Mouse (Mus musculus): Measurements from ENCODE around the gene Tprgl. TPM values are rescaled to one million over a fixed set of nuclear protein-coding genes. Genes with fewer than 3 reads are reported as not detected.

Tprgl gene
- polyA plus RNA-seq, 2 experiments: 95.7 to 156 TPM

DNA sequence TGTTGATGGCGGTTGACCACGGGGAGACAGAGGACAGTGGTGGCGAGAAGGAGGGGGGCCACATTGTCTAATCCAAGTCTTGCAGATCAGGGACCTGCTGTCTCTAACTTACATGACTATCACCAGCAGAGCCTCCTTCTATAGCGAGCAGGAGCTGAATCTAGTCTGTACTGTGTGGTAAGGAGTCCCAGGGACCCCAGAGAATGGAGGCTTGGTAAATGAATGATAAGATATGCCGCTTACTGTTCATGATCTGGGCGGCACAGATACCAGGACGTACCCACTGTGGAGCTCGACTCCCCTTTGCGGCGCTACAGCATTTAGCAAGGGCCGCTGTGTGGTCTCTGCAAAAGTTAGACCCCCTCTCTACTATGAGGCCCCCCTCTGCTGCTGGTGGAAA is 38.7 kb downstream of the Tprgl start:
- H3K4me1 ChIP-seq (ENCODE audit: control insufficient read depth, insufficient read depth, low read length): no peaks in the 10 kb centered on the region
- H3K27me3 ChIP-seq (ENCODE audit: control insufficient read depth, insufficient read depth, low read length): no peaks in the 10 kb centered on the region
- no peaks in the 10 kb centered on the region for H3K9me3 ChIP-seq (ENCODE audit: control insufficient read depth, low read length)
- no peak for DNase-seq (ENCODE audit: low spot score)
- H3K4me2 ChIP-seq (replicated peaks; ENCODE audit: low read depth, low read length, severe bottlenecking): no peak overlapping the region
- WGBS: 70% methylated on average over 11 of the region's 11 CpGs
- ATAC-seq (ENCODE audit: low FRiP score, low read depth): no peak
- no peak overlapping the region for H3K27ac ChIP-seq (replicated peaks; ENCODE audit: low read depth, low read length)
- no peak overlapping the region for H3K4me3 ChIP-seq (replicated peaks; ENCODE audit: low read length)
- TF ChIP-seq POLR2A (IDR thresholded peaks at IDR 0.05; ENCODE audit: borderline replicate concordance, extremely low read depth, insufficient read depth, insufficient read length): no peak
- H3K9ac ChIP-seq (ENCODE audit: low read depth, low read length, severe bottlenecking): no peak overlapping the region
- no peaks in the 10 kb centered on the region for H3K36me3 ChIP-seq (ENCODE audit: control insufficient read depth, insufficient read depth, low read length)

GRCm38 (mm10) chr4:154119208-154119607 is 41.3 kb downstream of the Tprgl start:
- Histone ChIP-seq H3K27ac (replicated peaks; ENCODE audit: low read depth, low read length) (no peak overlapping the region), H3K4me3 (replicated peaks; ENCODE audit: low read length) (no peak overlapping the region), H3K36me3 (ENCODE audit: control insufficient read depth, insufficient read depth, low read length) (no peaks in the 10 kb centered on the region), H3K27me3 (ENCODE audit: control insufficient read depth, insufficient read depth, low read length) (no peaks in the 10 kb centered on the region), H3K4me1 (ENCODE audit: control insufficient read depth, insufficient read depth, low read length) (no peaks in the 10 kb centered on the region), H3K9me3 (ENCODE audit: control insufficient read depth, low read length) (no peaks in the 10 kb centered on the region), H3K4me2 (replicated peaks; ENCODE audit: low read depth, low read length, severe bottlenecking) (no peak overlapping the region), H3K9ac (ENCODE audit: low read depth, low read length, severe bottlenecking) (no peak overlapping the region)
- 77% methylated on average over 9 of the region's 9 CpGs for WGBS
- no peak for ATAC-seq (ENCODE audit: low FRiP score, low read depth)
- DNase-seq (ENCODE audit: low spot score): no peak
- TF ChIP-seq POLR2A (IDR thresholded peaks at IDR 0.05; ENCODE audit: borderline replicate concordance, extremely low read depth, insufficient read depth, insufficient read length): no peak

- no peak for TF ChIP-seq POLR2A (IDR thresholded peaks at IDR 0.05; ENCODE audit: borderline replicate concordance, extremely low read depth, insufficient read depth, insufficient read length)
- 73% methylated on average over 9 of the region's 9 CpGs for WGBS
- Histone ChIP-seq H3K27ac (replicated peaks; ENCODE audit: low read depth, low read length) (no peak overlapping the region), H3K4me3 (replicated peaks; ENCODE audit: low read length) (no peak overlapping the region), H3K36me3 (ENCODE audit: control insufficient read depth, insufficient read depth, low read length) (no peaks in the 10 kb centered on the region), H3K4me2 (replicated peaks; ENCODE audit: low read depth, low read length, severe bottlenecking) (no peak overlapping the region), H3K4me1 (ENCODE audit: control insufficient read depth, insufficient read depth, low read length) (no peaks in the 10 kb centered on the region), H3K9me3 (ENCODE audit: control insufficient read depth, low read length) (no peaks in the 10 kb centered on the region), H3K27me3 (ENCODE audit: control insufficient read depth, insufficient read depth, low read length) (no peaks in the 10 kb centered on the region), H3K9ac (ENCODE audit: low read depth, low read length, severe bottlenecking) (no peak overlapping the region)
- no peak for ATAC-seq (ENCODE audit: low FRiP score, low read depth)
- no peak for DNase-seq (ENCODE audit: low spot score)
These were observed 41.7 kb downstream of the Tprgl start for GRCm38 (mm10) chr4:154118782-154119181.

DNA sequence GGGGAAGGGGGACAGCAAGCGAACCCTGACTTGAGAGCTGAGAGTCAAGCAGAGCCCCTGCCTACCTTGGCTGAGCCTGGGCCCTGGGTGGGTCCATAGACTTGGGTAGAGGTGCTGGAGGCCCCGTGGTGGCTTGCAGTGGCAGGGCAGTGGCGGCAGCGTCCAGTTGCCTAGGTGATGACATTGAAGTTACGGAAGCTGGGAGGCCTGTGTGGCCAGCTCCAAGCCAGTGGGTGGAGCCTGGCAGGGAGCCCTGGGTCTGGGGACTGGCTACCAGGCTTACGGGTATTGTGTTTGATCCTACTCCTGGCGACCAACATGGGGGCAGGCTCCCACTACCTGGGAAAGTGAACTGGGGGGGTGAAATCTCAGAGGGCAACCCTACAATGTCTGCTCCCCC is 44.0 kb downstream of the Tprgl start:
- TF ChIP-seq POLR2A (IDR thresholded peaks at IDR 0.05; ENCODE audit: borderline replicate concordance, extremely low read depth, insufficient read depth, insufficient read length): no peak
- Histone ChIP-seq H3K4me1 (ENCODE audit: control insufficient read depth, insufficient read depth, low read length) (no peaks in the 10 kb centered on the region), H3K27ac (replicated peaks; ENCODE audit: low read depth, low read length) (no peak overlapping the region), H3K9me3 (ENCODE audit: control insufficient read depth, low read length) (no peaks in the 10 kb centered on the region), H3K4me2 (replicated peaks; ENCODE audit: low read depth, low read length, severe bottlenecking) (no peak overlapping the region), H3K27me3 (ENCODE audit: control insufficient read depth, insufficient read depth, low read length) (no peaks in the 10 kb centered on the region), H3K4me3 (replicated peaks; ENCODE audit: low read length) (no peak overlapping the region), H3K9ac (ENCODE audit: low read depth, low read length, severe bottlenecking) (no peak overlapping the region), H3K36me3 (ENCODE audit: control insufficient read depth, insufficient read depth, low read length) (no peaks in the 10 kb centered on the region)
- 58% methylated on average over 7 of the region's 7 CpGs for WGBS
- ATAC-seq (ENCODE audit: low FRiP score, low read depth) (no peak), DNase-seq (ENCODE audit: low spot score) (no peak)

DNA sequence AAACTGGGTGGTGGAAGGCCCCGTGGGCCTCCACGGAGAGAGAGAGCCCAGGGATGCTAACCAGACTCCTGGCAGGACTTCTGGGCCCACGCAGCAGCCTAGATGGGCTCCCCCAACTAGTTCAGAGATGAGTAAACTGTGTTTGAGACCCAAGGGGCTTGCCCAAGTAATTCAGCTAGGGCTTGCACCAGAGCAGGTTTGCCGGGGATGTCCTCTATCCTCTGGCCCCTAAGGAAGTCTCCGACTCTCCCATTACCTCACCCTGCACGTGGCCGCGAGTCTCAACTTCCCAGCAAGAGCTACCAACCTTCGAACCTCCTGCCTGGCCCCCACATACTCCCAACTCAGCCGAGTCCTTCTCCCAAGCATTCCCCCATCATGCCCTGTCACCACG is 50.6 kb downstream of the Tprgl start:
- no peaks in the 10 kb centered on the region for H3K36me3 ChIP-seq (ENCODE audit: control insufficient read depth, insufficient read depth, low read length)
- no peaks in the 10 kb centered on the region for H3K9me3 ChIP-seq (ENCODE audit: control insufficient read depth, low read length)
- no peaks in the 10 kb centered on the region for H3K4me1 ChIP-seq (ENCODE audit: control insufficient read depth, insufficient read depth, low read length)
- DNase-seq (ENCODE audit: low spot score) (no peak), ATAC-seq (ENCODE audit: low FRiP score, low read depth) (no peak)
- H3K27ac ChIP-seq (replicated peaks; ENCODE audit: low read depth, low read length): no peak overlapping the region
- H3K9ac ChIP-seq (ENCODE audit: low read depth, low read length, severe bottlenecking): no peak overlapping the region
- WGBS: 70% methylated on average over 10 of the region's 11 CpGs
- no peak for TF ChIP-seq POLR2A (IDR thresholded peaks at IDR 0.05; ENCODE audit: borderline replicate concordance, extremely low read depth, insufficient read depth, insufficient read length)
- H3K4me3 ChIP-seq (replicated peaks; ENCODE audit: low read length): no peak overlapping the region
- H3K27me3 ChIP-seq (ENCODE audit: control insufficient read depth, insufficient read depth, low read length): no peaks in the 10 kb centered on the region
- H3K4me2 ChIP-seq (replicated peaks; ENCODE audit: low read depth, low read length, severe bottlenecking): no peak overlapping the region

DNA sequence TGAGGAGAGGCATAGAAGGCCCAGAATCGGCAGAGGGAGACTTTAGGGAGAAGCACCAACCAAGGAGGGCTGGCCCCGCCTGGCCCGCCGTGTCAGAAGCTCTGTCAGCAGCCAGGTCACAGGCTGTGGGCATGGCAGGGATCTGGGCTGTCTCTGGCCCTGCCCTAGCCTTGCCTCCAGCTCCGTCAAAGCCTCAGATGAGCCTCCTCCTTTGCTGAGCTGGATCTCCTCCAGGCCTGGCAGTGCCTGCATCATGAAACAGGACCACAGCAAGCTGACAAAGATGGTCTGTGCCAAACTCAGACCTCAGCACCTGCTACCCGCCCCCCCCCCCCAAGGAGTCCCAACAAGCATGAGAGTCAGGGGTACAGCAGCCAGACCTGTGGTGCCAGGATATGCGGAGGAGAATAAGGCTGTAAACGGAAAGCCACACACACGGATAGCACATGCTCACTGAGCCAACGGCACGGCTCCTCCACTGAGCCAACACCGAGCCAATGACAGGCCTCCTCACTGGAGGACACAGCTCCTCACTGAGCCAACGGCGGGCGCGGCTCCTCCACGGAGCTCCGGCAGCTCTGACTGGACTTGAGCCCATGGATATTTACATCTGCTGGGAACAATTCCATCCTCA is 51.1 kb downstream of the Tprgl start:
- 47% methylated on average over 17 of the region's 18 CpGs for WGBS
- no peak overlapping the region for H3K4me3 ChIP-seq (replicated peaks; ENCODE audit: low read length)
- H3K27ac ChIP-seq (replicated peaks; ENCODE audit: low read depth, low read length): no peak overlapping the region
- TF ChIP-seq POLR2A (IDR thresholded peaks at IDR 0.05; ENCODE audit: borderline replicate concordance, extremely low read depth, insufficient read depth, insufficient read length): no peak
- no peak for DNase-seq (ENCODE audit: low spot score)
- no peaks in the 10 kb centered on the region for H3K4me1 ChIP-seq (ENCODE audit: control insufficient read depth, insufficient read depth, low read length)
- H3K27me3 ChIP-seq (ENCODE audit: control insufficient read depth, insufficient read depth, low read length): no peaks in the 10 kb centered on the region
- H3K4me2 ChIP-seq (replicated peaks; ENCODE audit: low read depth, low read length, severe bottlenecking): no peak overlapping the region
- H3K9me3 ChIP-seq (ENCODE audit: control insufficient read depth, low read length): no peaks in the 10 kb centered on the region
- no peak for ATAC-seq (ENCODE audit: low FRiP score, low read depth)
- H3K36me3 ChIP-seq (ENCODE audit: control insufficient read depth, insufficient read depth, low read length): no peaks in the 10 kb centered on the region
- H3K9ac ChIP-seq (ENCODE audit: low read depth, low read length, severe bottlenecking): no peak overlapping the region

Other genes with a start within 250 kb of the Tprgl start
- gene A430005L14Rik, start 203.4 kb downstream of the Tprgl start, polyA plus RNA-seq (2012; rRNA removed): 43.5 and 44.4 TPM in 2 replicates
- gene A430005L14Rik, start 203.4 kb downstream of the Tprgl start, polyA plus RNA-seq (2014; fragmentation: Nextera tagmentation; extraction: Ambion mirVana): 70.8 and 71.6 TPM in 2 replicates
- gene Dffb, start 185.5 kb downstream of the Tprgl start, polyA plus RNA-seq (2012; rRNA removed): 28.8 and 39.6 TPM in 2 replicates
- gene Dffb, start 185.5 kb downstream of the Tprgl start, polyA plus RNA-seq (2014; fragmentation: Nextera tagmentation; extraction: Ambion mirVana): 10.5 and 12.0 TPM in 2 replicates
- gene Cep104, start 185.5 kb downstream of the Tprgl start, polyA plus RNA-seq (2012; rRNA removed): 13.3 and 14.0 TPM in 2 replicates
- 13.9 and 18.0 TPM in 2 replicates for gene Cep104, start 185.5 kb downstream of the Tprgl start, polyA plus RNA-seq (2014; fragmentation: Nextera tagmentation; extraction: Ambion mirVana)
- gene Lrrc47, start 148.9 kb downstream of the Tprgl start, polyA plus RNA-seq (2012; rRNA removed): 49.2 and 59.0 TPM in 2 replicates
- gene Lrrc47, start 148.9 kb downstream of the Tprgl start, polyA plus RNA-seq (2014; fragmentation: Nextera tagmentation; extraction: Ambion mirVana): 11.8 and 12.3 TPM in 2 replicates
- gene Smim1, start 134.4 kb downstream of the Tprgl start, polyA plus RNA-seq (2012; rRNA removed): 22.4 and 23.9 TPM in 2 replicates
- 20.6 and 20.7 TPM in 2 replicates for gene Smim1, start 134.4 kb downstream of the Tprgl start, polyA plus RNA-seq (2014; fragmentation: Nextera tagmentation; extraction: Ambion mirVana)
- gene Ccdc27, start 118.0 kb downstream of the Tprgl start, polyA plus RNA-seq (2012; rRNA removed): not detected in 2 replicates
- gene Ccdc27, start 118.0 kb downstream of the Tprgl start, polyA plus RNA-seq (2014; fragmentation: Nextera tagmentation; extraction: Ambion mirVana): 0.10 TPM in 1 of 2 replicates, not detected in the other
- gene Trp73, start 20.5 kb downstream of the Tprgl start, polyA plus RNA-seq (2012; rRNA removed): 2.2 TPM in 2 replicates
- gene Trp73, start 20.5 kb downstream of the Tprgl start, polyA plus RNA-seq (2014; fragmentation: Nextera tagmentation; extraction: Ambion mirVana): 2.6 and 2.9 TPM in 2 replicates
- gene Wrap73, start 18.3 kb downstream of the Tprgl start, polyA plus RNA-seq (2012; rRNA removed): 37.9 and 47.7 TPM in 2 replicates
- gene Wrap73, start 18.3 kb downstream of the Tprgl start, polyA plus RNA-seq (2014; fragmentation: Nextera tagmentation; extraction: Ambion mirVana): 38.2 and 45.3 TPM in 2 replicates
- gene Megf6, start 10.1 kb upstream of the Tprgl start, polyA plus RNA-seq (2012; rRNA removed): 81.1 and 107 TPM in 2 replicates
- 99.9 and 103 TPM in 2 replicates for gene Megf6, start 10.1 kb upstream of the Tprgl start, polyA plus RNA-seq (2014; fragmentation: Nextera tagmentation; extraction: Ambion mirVana)
- gene Arhgef16, start 141.0 kb upstream of the Tprgl start, polyA plus RNA-seq (2012; rRNA removed): 4.2 and 6.0 TPM in 2 replicates
- gene Arhgef16, start 141.0 kb upstream of the Tprgl start, polyA plus RNA-seq (2014; fragmentation: Nextera tagmentation; extraction: Ambion mirVana): 6.1 and 6.2 TPM in 2 replicates
- gene B230104I21Rik, start 175.5 kb upstream of the Tprgl start, polyA plus RNA-seq (2012; rRNA removed): not detected in 2 replicates
- gene B230104I21Rik, start 175.5 kb upstream of the Tprgl start, polyA plus RNA-seq (2014; fragmentation: Nextera tagmentation; extraction: Ambion mirVana): not detected in 2 replicates